Comparison of ENCODE assay signal across 8 mouse cellular contexts in the genomic region with DNA sequence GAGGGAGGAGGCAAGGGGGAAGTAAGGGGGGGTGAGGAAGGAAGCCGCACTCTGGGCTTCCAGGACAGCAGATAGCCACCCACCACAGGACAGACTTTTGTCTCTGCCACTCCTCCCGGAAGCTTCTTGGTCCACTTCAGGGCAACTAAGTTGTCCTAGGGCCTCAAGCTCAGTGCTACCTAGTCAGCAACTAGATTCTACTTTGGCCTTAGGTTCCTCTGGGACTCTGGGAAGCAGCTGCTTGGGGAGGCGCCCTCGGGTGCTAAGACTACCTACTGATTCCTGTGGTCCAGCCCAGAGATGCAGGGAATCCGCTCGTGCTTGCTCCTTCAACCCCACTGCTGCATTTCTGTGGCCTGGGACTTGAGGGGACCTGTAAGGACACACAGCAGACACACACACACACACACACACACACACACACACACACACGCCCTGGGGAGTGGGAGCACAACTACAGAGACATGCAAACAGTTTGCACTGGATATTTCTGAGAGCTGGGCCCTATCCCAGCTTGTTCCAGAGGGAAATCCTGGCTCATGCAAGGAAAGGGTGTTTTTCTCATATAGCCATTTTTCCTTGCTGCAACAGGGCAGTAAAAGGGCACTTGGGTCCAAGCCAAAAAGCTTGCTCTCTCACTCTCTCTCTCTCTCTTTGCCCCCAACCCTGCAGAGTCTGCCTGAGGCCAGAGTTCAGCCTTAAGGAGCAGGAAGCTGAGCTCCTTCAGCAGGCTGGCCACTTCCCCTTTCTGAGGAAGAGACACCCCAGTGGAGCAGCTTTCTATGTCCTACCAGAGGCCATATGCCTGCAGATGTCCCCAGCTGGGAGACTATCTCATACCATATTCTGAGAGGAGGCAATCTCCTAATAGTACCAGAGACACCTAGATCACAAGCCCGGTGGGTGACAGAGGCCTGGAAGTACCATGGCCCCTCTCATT. TPM values are rescaled to one million over a fixed set of nuclear protein-coding genes. Genes with fewer than 3 reads are reported as not detected.
A peak's percentile ranks its signal among the peaks of the same experiment; 100 is the strongest.
DNase-seq lines count a peak whose midpoint lies in the region; ATAC-seq and TF ChIP-seq lines count a peak whose summit lies in the region.

No protein-coding gene starts in this region.

- 42% methylated on average over 8 of the region's 8 CpGs for WGBS in forebrain, postnatal 0 days
- WGBS in kidney, embryonic 15.5 days = 40% methylated on average over 8 of the region's 8 CpGs
- WGBS in stomach, embryonic 15.5 days = 40% methylated on average over 8 of the region's 8 CpGs

- H3K4me1 ChIP-seq in forebrain, postnatal 0 days (ENCODE audit: insufficient read depth) = peaks cover 29% of the 10 kb centered on the region
- H3K4me1 ChIP-seq in kidney, embryonic 15.5 days = peaks cover 71% of the 10 kb centered on the region
- H3K4me1 ChIP-seq in stomach, embryonic 15.5 days = peaks cover 49% of the 10 kb centered on the region

- ATAC-seq in forebrain, postnatal 0 days = peak; percentile 21; the same call in 1 of the 2 replicates
- peak; percentile 16; the same call in 1 of the 2 replicates for ATAC-seq in kidney, embryonic 15.5 days (replicated peaks; ENCODE audit: low FRiP score)
- peak; percentile 20; the same call in 1 of the 2 replicates for ATAC-seq in stomach, embryonic 15.5 days (ENCODE audit: insufficient read depth, low FRiP score, low read depth)

- no peaks in the 10 kb centered on the region for H3K9me3 ChIP-seq in forebrain, postnatal 0 days (ENCODE audit: low read length)
- H3K9me3 ChIP-seq in kidney, embryonic 15.5 days (replicated peaks) = no peaks in the 10 kb centered on the region
- H3K9me3 ChIP-seq in stomach, embryonic 15.5 days = no peaks in the 10 kb centered on the region

- no peaks in the 10 kb centered on the region for H3K27me3 ChIP-seq in forebrain, postnatal 0 days (ENCODE audit: insufficient read depth, low read length)
- no peaks in the 10 kb centered on the region for H3K27me3 ChIP-seq in kidney, embryonic 15.5 days
- H3K27me3 ChIP-seq in stomach, embryonic 15.5 days (replicated peaks) = no peaks in the 10 kb centered on the region

- DNase-seq in layer of hippocampus, adult 2 months (ENCODE audit: low spot score in 2 of 2) = no peak
- no peak for DNase-seq in layer of hippocampus, adult 8-10 months (ENCODE audit: low spot score in 2 of 2)
- DNase-seq in adipocyte (ENCODE audit: low spot score) = peak; percentile 89
- no peak for DNase-seq in forebrain, postnatal 0 days
- DNase-seq in lung, postnatal 25 days (ENCODE audit: low spot score) = peak; percentile 55
- no peak for DNase-seq in frontal cortex, postnatal 10 days (ENCODE audit: low spot score in 2 of 2)

- peak overlapping the region; percentile 28; the same call in 1 of the 2 replicates for H3K4me3 ChIP-seq in layer of hippocampus, adult 2 months
- H3K4me3 ChIP-seq in forebrain, postnatal 0 days (ENCODE audit: low read depth, low read length) = no peak overlapping the region
- no peak overlapping the region for H3K4me3 ChIP-seq in kidney, embryonic 15.5 days (replicated peaks)
- no peak overlapping the region for H3K4me3 ChIP-seq in stomach, embryonic 15.5 days (replicated peaks)

- peak overlapping the region; percentile 34 for H3K4me2 ChIP-seq in forebrain, postnatal 0 days (ENCODE audit: low read depth)
- H3K4me2 ChIP-seq in kidney, embryonic 15.5 days = peak overlapping the region; percentile 49
- H3K4me2 ChIP-seq in stomach, embryonic 15.5 days = peak overlapping the region; percentile 48

- no peak for TF ChIP-seq CTCF in layer of hippocampus, adult 2 months (conservative IDR thresholded peaks at IDR 0.05)
- no peak for TF ChIP-seq CTCF in forebrain, postnatal 0 days (IDR thresholded peaks at IDR 0.05; ENCODE audit: low read depth)

- H3K27ac ChIP-seq in layer of hippocampus, adult 2 months = peak overlapping the region; percentile 99
- H3K27ac ChIP-seq in forebrain, postnatal 0 days (ENCODE audit: low read depth, low read length) = peak overlapping the region; percentile 95
- peak overlapping the region; percentile 99 for H3K27ac ChIP-seq in kidney, embryonic 15.5 days
- peak overlapping the region; percentile 99 for H3K27ac ChIP-seq in stomach, embryonic 15.5 days

- H3K36me3 ChIP-seq in forebrain, postnatal 0 days (ENCODE audit: insufficient read depth) = no peaks in the 10 kb centered on the region
- no peaks in the 10 kb centered on the region for H3K36me3 ChIP-seq in kidney, embryonic 15.5 days
- H3K36me3 ChIP-seq in stomach, embryonic 15.5 days = no peaks in the 10 kb centered on the region

- peak overlapping the region; percentile 14; the same call in 1 of the 2 replicates for H3K9ac ChIP-seq in forebrain, postnatal 0 days
- peak overlapping the region; percentile 45 for H3K9ac ChIP-seq in kidney, embryonic 15.5 days
- no peak overlapping the region for H3K9ac ChIP-seq in stomach, embryonic 15.5 days

RNA-seq across cellular contexts. Expression of gene Ski, which starts 12.2 kb away (rescaled TPM):
- 100 to 1,000 TPM; 128 to 136 TPM for total RNA-seq in layer of hippocampus, adult 2 months (2021)
- total RNA-seq in layer of hippocampus, adult 8-10 months (2022) = 100 to 1,000 TPM; 122 to 130 (median 125) TPM
- total RNA-seq in forebrain, postnatal 0 days (2014; rRNA removed) = 66.9 and 68.7 TPM in 2 replicates
- 11.7 and 12.2 TPM in 2 replicates for polyA plus RNA-seq in forebrain, postnatal 0 days (2015; fragmentation: Nextera tagmentation; extraction: Ambion mirVana)
- polyA plus RNA-seq in kidney, embryonic 15.5 days (2015; fragmentation: Nextera tagmentation; extraction: Ambion mirVana) = 14.7 and 16.9 TPM in 2 replicates
- 16.2 and 16.6 TPM in 2 replicates for polyA plus RNA-seq in stomach, embryonic 15.5 days (2015; fragmentation: Nextera tagmentation; extraction: Ambion mirVana)

RNA-seq across cellular contexts. Expression of gene Faap20, which starts 15.0 kb away (rescaled TPM):
- 10 to 100 TPM; 29.2 to 34.3 TPM for total RNA-seq in layer of hippocampus, adult 2 months (2021)
- total RNA-seq in layer of hippocampus, adult 8-10 months (2022) = 10 to 100 TPM; 24.1 to 35.0 (median 31.4) TPM
- total RNA-seq in forebrain, postnatal 0 days (2014; rRNA removed) = 48.7 and 51.8 TPM in 2 replicates
- polyA plus RNA-seq in forebrain, postnatal 0 days (2015; fragmentation: Nextera tagmentation; extraction: Ambion mirVana) = 59.9 and 60.7 TPM in 2 replicates
- 66.2 and 68.8 TPM in 2 replicates for polyA plus RNA-seq in kidney, embryonic 15.5 days (2015; fragmentation: Nextera tagmentation; extraction: Ambion mirVana)
- polyA plus RNA-seq in stomach, embryonic 15.5 days (2015; fragmentation: Nextera tagmentation; extraction: Ambion mirVana) = 64.5 and 65.8 TPM in 2 replicates

Comparison
In these comparisons a context has a peak if more than half of its experiments do, and no peak if none do; other contexts are left out.
1. DNase-seq: peak in adipocyte (single experiment) and lung, postnatal 25 days (single experiment); none in layer of hippocampus, adult 2 months (0 of 2), layer of hippocampus, adult 8-10 months (0 of 2), forebrain, postnatal 0 days (single experiment) and frontal cortex, postnatal 10 days (0 of 2).
2. Peak in every context shown above with its lines, with median percentiles within 50 percentile points of each other: H3K27ac ChIP-seq, ATAC-seq and H3K4me2 ChIP-seq.